Mouse (Mus musculus): ENCODE measurements around the gene Rapgef5. TPM values are rescaled to one million over a fixed set of nuclear protein-coding genes. Genes with fewer than 3 reads are reported as not detected.

Gene Rapgef5
- polyA plus RNA-seq, 1 experiment, result 0.01 TPM

DNA sequence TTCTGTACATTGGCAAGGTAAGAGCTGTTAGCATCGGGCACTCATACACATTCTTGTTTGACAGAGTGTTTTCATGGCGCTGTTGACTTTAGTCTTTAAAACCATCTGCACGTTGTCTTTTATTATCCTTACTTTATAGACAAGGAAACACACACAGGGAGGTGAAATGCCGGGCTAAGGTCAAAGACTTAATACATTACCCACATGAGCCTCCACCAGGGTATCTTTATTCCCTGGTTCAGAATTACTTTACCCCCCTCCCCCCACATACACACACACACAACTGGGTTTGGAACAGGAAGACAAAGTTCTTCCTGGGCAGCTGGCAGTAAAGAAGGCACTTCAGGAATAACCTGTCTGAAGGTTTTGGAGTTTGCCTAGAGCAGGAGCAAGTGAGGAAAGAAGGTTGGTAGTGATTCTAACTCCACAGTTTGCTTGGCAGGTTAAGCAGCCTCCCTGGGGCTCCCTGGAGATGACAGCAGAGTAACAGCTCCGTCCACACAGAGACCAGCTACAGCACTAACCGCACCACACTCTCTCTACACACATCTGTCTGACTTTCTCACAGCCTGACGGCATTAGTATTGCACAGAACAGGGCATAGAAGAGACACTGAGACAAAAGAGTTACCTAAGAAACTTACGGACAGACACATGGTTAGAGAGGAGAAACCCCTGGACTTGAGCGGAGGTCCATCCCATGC lies 8.2 kb downstream of the Rapgef5 start:
- Histone ChIP-seq H3K27me3 (ENCODE audit: control insufficient read depth) (peaks cover 2% of the 10 kb centered on the region; the same call in 1 of the 2 replicates), H3K9me3 (ENCODE audit: control insufficient read depth, low read length) (no peaks in the 10 kb centered on the region), H3K4me3 (replicated peaks) (no peak overlapping the region), H3K4me1 (ENCODE audit: control insufficient read depth) (no peaks in the 10 kb centered on the region), H3K36me3 (ENCODE audit: control insufficient read depth) (no peaks in the 10 kb centered on the region)
- no peak for TF ChIP-seq TAL1 (IDR thresholded peaks at IDR 0.05; ENCODE audit: low read length)
- TF ChIP-seq GATA1 (IDR thresholded peaks at IDR 0.05; ENCODE audit: low read length), result no peak

DNA sequence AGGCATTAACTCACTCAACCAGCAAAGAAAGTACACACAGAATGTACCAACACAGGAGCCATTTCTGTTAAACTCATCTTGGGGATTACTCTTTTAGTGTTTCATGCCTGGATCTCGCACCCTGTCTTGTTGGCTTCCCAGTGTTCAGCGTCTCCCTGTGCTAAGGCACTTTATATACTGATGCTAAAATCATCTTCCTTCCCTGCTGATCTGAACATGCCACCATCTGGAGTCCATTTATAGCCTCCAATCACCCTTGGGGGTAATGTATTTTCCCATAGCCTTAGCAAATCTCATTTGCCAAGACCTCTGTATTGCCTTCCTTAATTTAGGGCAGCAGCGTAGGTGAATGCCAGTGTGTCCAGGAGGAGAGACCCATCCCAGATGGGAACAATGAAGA lies 11.6 kb downstream of the Rapgef5 start:
- H3K27me3 ChIP-seq (ENCODE audit: control insufficient read depth), result peaks cover 11% of the 10 kb centered on the region
- no peak overlapping the region for H3K4me3 ChIP-seq (replicated peaks)
- no peaks in the 10 kb centered on the region for H3K4me1 ChIP-seq (ENCODE audit: control insufficient read depth)
- H3K9me3 ChIP-seq (ENCODE audit: control insufficient read depth, low read length), result no peaks in the 10 kb centered on the region
- TF ChIP-seq GATA1 (IDR thresholded peaks at IDR 0.05; ENCODE audit: low read length), result no peak
- no peak for TF ChIP-seq TAL1 (IDR thresholded peaks at IDR 0.05; ENCODE audit: low read length)
- H3K36me3 ChIP-seq (ENCODE audit: control insufficient read depth), result no peaks in the 10 kb centered on the region

GRCm38 (mm10) chr12:117528509-117529145 lies 12.3 kb downstream of the Rapgef5 start:
- H3K4me3 ChIP-seq (replicated peaks), result no peak overlapping the region
- TF ChIP-seq GATA1 (IDR thresholded peaks at IDR 0.05; ENCODE audit: low read length) (no peak), TAL1 (IDR thresholded peaks at IDR 0.05; ENCODE audit: low read length) (no peak)
- no peaks in the 10 kb centered on the region for H3K36me3 ChIP-seq (ENCODE audit: control insufficient read depth)
- no peaks in the 10 kb centered on the region for H3K9me3 ChIP-seq (ENCODE audit: control insufficient read depth, low read length)
- H3K4me1 ChIP-seq (ENCODE audit: control insufficient read depth), result no peaks in the 10 kb centered on the region
- peaks cover 18% of the 10 kb centered on the region for H3K27me3 ChIP-seq (ENCODE audit: control insufficient read depth)

DNA sequence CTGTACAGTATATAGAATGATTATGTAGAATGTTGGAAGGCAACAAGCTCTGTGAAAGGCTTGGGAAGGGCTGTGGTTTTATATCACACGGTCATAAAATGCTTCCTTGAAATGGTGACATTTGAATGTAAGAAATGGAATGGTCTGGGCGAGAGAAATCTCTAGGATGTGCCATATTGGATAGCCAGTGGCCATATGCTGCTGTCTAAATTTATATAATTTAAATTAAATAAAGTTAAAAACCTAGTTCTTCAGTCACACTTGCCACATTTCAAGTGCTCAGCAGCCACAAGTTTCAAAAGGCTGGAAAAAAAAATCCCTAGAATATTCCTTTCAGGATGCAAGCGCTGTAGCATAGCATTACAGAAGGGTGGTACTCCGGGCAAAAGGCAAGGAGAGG lies 14.8 kb downstream of the Rapgef5 start:
- H3K27me3 ChIP-seq (ENCODE audit: control insufficient read depth), result peaks cover 41% of the 10 kb centered on the region
- TF ChIP-seq GATA1 (IDR thresholded peaks at IDR 0.05; ENCODE audit: low read length), result no peak
- no peak for TF ChIP-seq TAL1 (IDR thresholded peaks at IDR 0.05; ENCODE audit: low read length)
- H3K4me3 ChIP-seq (replicated peaks), result no peak overlapping the region

DNA sequence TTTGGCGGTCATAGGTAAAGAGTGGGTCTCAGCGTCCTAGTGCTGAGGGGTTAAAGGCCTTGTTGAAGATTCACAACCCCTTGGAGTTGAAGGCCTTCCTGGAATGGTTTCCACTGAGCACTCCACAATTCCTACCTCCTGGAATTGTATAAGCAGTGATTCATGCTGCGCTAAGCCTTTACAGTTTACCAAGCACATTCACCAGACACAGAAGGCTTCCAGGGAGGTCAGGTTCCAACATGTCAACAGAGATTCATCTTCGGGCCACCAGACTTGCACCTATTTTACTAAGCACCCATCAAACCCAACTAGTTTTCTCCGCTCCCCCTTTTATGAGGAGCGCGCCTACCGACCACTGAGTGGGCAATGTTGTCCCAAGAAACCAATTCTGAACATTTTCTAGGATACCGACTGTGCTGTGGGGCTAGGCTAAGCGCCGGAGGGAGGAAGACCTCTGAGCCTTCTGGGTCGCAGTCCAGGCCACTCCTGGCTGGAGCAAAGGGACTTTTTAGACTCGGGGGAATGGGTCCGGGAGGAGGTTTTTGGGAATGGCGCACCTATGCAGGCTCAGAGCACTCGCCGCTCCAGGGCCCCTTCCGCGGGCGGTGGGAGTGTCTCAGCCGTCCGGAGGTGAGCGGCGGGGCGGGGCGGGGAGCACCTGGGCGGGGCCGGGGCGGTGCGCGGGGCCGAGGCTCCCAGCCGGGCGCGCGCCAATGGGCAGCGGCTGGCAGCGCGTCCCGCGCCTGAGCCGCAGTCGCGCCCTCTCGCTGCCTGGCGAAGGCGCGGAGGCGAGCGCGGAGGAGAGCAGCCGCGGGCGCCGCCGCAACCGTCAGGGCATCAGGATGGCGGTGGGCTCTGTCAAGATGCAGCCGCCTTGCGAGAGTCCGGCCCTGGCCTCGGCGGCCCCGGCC lies 17.2 kb downstream of the Rapgef5 start:
- Histone ChIP-seq H3K4me1 (ENCODE audit: control insufficient read depth) (peaks cover 4% of the 10 kb centered on the region), H3K27me3 (ENCODE audit: control insufficient read depth) (peaks cover 47% of the 10 kb centered on the region), H3K9me3 (ENCODE audit: control insufficient read depth, low read length) (no peaks in the 10 kb centered on the region), H3K36me3 (ENCODE audit: control insufficient read depth) (no peaks in the 10 kb centered on the region), H3K4me3 (replicated peaks) (peak overlapping the region; percentile 37)
- no peak for TF ChIP-seq TAL1 (IDR thresholded peaks at IDR 0.05; ENCODE audit: low read length)
- TF ChIP-seq GATA1 (IDR thresholded peaks at IDR 0.05; ENCODE audit: low read length), result no peak

More for the DNA sequence above, 14.8 kb downstream of the Rapgef5 start:
- H3K36me3 ChIP-seq (ENCODE audit: control insufficient read depth), result no peaks in the 10 kb centered on the region
- H3K9me3 ChIP-seq (ENCODE audit: control insufficient read depth, low read length), result no peaks in the 10 kb centered on the region
- peaks cover 4% of the 10 kb centered on the region for H3K4me1 ChIP-seq (ENCODE audit: control insufficient read depth)

DNA sequence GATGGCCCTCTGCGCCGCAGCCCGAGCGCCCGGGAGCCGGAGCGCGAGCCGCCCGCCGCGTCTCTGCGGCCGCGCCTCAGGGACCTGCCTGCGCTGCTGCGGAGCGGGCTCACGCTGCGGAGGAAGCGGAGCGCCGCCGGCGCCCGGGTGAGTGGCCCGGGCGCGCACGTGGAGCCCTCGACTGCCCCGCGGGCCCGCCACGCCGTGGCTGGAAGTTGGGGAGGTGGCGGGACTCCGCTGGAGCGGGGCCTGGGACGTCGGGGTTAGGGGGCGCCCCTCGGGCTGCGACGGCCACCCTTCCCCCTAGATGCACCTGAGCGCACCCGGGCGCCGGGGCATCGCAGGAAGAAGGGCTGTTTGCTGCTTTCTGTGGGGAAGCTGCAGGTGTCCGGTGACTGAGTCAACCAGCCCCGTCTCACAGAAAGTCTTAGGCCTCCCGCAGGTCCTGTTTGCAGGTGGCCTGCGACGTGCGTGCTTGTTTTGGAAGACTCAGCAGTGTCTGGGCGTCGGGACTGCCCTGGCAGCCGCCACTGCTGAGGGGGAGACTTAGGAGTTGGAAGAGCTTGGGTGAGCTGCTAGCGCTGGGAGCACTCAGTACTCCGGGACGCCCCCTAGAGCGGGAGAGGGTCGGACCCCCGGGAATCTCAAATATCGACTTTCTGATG lies 17.9 kb downstream of the Rapgef5 start:
- Histone ChIP-seq H3K4me1 (ENCODE audit: control insufficient read depth) (peaks cover 4% of the 10 kb centered on the region), H3K36me3 (ENCODE audit: control insufficient read depth) (no peaks in the 10 kb centered on the region), H3K27me3 (ENCODE audit: control insufficient read depth) (peaks cover 47% of the 10 kb centered on the region), H3K9me3 (ENCODE audit: control insufficient read depth, low read length) (no peaks in the 10 kb centered on the region), H3K4me3 (replicated peaks) (peak overlapping the region; percentile 37)
- no peak for TF ChIP-seq TAL1 (IDR thresholded peaks at IDR 0.05; ENCODE audit: low read length)

DNA sequence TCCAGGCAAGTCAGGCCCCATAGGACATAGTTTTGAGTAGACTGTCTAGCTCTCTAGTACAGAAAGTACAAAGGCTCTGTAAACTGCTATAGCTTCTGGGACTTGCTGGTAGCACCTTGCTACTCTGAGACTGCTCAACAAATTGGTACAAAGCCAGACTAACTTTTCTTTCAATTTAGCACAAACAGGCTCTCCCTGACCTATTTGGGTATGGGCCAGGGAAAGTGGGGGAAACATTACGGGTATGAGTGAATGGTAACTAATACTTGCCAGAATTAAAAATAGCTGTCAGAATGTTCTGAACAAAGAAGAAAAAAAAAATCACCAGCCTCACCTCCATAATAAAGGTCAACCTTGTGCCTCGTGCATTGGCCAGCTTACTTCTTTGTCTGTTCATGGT lies 24.1 kb downstream of the Rapgef5 start:
- H3K36me3 ChIP-seq (ENCODE audit: control insufficient read depth), result no peaks in the 10 kb centered on the region
- H3K9me3 ChIP-seq (ENCODE audit: control insufficient read depth, low read length), result no peaks in the 10 kb centered on the region
- H3K4me1 ChIP-seq (ENCODE audit: control insufficient read depth), result no peaks in the 10 kb centered on the region
- no peak for TF ChIP-seq TAL1 (IDR thresholded peaks at IDR 0.05; ENCODE audit: low read length)
- TF ChIP-seq GATA1 (IDR thresholded peaks at IDR 0.05; ENCODE audit: low read length), result no peak
- no peak overlapping the region for H3K4me3 ChIP-seq (replicated peaks)
- H3K27me3 ChIP-seq (ENCODE audit: control insufficient read depth), result peaks cover 21% of the 10 kb centered on the region

GRCm38 (mm10) chr12:117545277-117545676 lies 29.0 kb downstream of the Rapgef5 start:
- Histone ChIP-seq H3K36me3 (ENCODE audit: control insufficient read depth) (no peaks in the 10 kb centered on the region), H3K4me3 (replicated peaks) (no peak overlapping the region), H3K9me3 (ENCODE audit: control insufficient read depth, low read length) (no peaks in the 10 kb centered on the region), H3K4me1 (ENCODE audit: control insufficient read depth) (no peaks in the 10 kb centered on the region), H3K27me3 (ENCODE audit: control insufficient read depth) (peaks cover 12% of the 10 kb centered on the region; the same call in 1 of the 2 replicates)
- TF ChIP-seq GATA1 (IDR thresholded peaks at IDR 0.05; ENCODE audit: low read length) (no peak), TAL1 (IDR thresholded peaks at IDR 0.05; ENCODE audit: low read length) (no peak)
